Mouse (Mus musculus): Measurements from ENCODE around the gene Sox6.

Sox6 gene

DNA sequence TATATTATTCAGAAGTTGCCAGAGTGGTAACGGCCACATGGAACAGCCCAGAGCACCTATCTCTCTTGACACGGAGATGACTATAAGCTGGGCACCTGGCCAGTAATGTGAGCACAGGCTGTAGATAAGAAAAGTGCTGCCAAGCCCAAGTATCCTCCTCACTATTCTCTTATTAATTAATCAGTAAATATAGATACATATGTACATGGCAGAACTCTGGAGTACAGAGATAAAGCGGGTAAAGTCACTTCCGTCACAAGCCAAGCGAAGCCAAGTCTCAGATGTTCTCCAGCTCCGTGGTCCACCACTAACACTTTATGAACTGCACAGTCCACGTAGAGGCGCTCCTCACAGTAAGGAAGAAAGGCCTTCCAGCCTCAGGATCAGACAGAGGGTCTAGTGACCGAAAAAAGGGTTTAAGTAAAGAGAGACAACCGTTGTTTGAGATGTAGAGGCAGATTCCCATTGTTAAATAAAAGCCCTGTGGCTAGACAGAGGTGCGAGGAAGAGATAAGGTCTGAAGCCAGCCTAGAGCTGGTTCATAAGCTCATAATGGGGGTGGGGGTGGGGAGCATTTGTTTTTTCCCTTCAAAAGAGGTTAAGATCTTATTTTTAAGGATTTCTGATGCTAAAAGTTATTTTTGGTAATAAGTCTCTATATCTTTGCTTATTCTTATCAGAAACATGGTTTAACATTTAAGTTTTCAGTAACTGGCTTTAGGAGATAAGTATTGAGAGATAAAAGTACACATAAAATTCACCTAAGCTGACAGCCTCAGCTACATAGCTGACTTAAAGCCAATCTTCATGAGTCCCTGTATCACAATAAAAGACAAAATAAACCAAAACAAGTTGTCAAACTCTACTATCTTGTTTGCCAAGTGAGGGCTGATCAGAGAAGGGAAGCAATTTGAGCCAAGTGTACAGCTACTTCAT lies 207.4 kb downstream of the Sox6 start:
- no peak for DNase-seq (ENCODE audit: low spot score in 2 of 2)

DNA sequence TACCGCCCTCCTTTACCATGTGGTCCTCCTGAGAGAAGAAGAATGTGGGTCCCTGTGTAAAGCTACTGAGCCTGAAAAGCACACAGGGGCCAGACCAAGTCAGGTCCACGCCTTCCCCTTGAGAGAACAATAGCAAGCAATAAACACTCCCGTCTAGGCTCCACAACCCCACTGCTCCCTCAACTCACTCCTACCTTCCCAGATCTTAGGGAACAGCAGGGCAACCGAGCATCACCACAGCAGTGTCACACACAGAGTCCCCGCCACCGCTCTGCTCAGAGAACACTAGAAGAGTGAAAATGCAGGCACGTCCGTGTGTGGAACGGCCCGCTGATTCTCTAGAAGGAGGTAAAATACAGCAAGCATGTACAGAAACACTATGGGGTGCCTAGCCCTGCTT lies 208.2 kb downstream of the Sox6 start:
- DNase-seq (ENCODE audit: low spot score in 2 of 2), result no peak

DNA sequence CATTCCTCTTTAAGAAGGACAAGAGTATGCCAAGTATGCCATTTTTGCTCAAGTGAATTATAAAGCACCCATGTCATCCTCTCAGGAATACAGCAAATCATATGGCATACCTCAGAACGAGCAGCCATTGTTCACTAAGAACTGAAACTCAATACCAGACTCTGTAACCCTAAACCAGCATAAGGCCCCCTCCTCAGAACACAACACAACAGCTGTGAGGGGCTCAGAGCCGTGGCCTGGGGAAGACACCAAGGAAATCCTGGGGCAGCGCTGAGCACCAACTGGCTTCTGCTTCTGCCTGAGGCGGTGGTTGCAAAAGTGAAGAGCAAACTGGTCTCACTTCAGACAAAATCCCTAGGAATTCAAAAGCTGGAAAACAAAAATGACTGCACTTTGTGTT lies 208.8 kb downstream of the Sox6 start:
- no peak for DNase-seq (ENCODE audit: low spot score in 2 of 2)

DNA sequence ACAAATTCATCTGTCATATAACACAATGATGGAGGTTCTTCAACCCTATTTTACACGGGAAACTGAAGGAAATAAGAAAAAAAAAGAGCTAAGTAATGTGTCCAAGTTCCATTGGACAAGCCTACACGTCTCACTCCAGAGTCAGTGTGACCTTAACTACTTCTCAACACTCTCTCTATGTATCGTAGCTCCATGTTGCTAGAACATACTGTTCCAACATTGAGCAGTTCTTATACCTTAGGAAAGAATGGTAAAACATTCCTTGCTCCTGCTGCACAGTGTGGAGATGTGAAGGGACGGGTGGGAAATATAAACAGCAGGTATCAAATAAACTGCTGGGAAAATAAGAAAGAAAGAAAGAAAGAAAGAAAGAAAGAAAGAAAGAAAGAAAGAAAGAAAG lies 209.3 kb downstream of the Sox6 start:
- DNase-seq (ENCODE audit: low spot score in 2 of 2), result no peak

DNA sequence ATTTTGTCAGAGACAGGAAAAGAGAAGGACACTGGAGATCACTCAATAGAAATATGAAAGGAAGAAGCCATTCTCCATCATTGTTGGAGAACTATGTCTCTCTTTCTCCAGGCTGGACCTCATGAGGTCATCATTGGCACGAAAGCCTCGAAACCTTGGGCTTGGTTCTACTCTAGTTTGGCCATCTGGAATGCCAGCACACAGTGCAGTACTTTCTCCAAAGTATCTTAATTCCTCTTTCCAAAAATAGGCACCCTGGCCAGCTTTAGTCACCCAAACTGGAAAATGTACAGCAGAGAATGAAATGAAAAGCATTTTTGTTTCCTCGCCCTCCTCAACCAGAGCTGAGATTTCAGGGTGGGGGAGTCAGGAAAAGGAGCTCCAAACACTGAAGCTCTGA lies 213.3 kb downstream of the Sox6 start:
- peak in 1 of 2 experiments; percentile 8 for DNase-seq (ENCODE audit: low spot score in 2 of 2)

DNA sequence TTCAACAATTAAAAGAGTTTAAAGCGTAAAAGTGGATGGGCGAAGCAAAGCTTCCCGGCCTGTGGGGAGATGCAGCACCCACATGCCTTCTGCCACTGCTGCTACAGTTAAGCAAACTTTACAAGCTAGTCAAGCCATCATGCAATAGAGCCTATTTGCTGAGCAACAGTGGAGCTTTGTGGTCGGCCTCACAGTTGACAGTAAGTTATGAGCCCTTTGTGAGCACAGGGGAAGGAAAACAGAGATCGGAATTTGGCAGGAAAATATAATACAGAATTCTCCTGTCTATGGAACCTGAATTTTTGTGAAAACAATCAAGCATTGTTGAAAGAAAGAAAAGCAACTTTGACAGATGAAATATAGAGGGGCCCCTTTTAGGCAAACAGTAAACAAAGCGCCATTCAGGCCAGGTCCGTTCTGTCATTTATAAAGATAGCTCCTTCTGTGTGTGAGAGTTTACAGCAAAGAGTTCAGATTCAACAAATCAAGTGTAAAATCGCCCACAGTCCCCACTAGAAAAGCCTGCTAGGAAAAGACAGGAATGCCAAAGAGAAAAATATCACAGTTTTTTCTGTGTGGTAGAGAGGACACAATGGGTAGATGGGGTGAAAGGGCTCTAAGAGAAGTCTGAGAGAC lies 213.9 kb downstream of the Sox6 start:
- DNase-seq (ENCODE audit: low spot score in 2 of 2), result no peak

DNA sequence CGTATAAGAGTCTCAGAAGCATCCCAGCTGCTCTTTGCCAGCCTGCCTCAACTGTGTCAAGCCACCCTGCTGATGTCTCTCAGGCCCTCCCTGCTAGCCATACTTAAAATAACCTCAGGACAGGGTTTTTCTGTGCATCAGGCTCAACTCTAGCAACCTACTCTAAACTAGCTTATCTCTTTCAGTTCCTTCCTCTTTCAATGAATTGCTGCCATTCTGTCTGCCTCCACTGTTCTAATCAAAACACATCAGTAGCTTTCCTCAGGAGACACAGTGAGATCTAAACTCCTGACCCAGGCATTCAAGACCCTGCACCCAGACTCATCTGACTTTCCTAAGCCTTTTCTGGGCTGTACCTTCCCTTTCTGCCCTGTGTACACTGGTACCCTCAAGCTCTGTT lies 219.5 kb downstream of the Sox6 start:
- no peak for DNase-seq (ENCODE audit: low spot score in 2 of 2)

DNA sequence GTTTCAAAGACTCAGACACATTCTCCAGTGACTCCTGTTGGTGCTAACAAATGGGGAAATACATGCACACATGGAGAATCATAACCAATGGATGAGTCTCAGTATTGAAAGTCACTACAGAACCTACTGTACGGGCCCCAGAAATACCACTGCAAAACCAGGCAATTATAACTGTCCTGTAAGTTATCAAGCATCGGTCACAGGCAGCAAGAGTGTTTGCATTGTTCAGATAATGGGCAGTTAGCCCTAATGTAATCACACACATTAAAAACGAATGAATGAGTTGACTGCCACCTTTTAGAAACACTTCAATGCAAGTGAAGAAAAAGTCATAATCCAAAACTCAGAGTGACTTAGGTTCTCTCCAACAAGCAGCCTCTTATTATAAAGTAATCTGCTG lies 235.3 kb downstream of the Sox6 start:
- no peak for DNase-seq (ENCODE audit: low spot score in 2 of 2)

DNA sequence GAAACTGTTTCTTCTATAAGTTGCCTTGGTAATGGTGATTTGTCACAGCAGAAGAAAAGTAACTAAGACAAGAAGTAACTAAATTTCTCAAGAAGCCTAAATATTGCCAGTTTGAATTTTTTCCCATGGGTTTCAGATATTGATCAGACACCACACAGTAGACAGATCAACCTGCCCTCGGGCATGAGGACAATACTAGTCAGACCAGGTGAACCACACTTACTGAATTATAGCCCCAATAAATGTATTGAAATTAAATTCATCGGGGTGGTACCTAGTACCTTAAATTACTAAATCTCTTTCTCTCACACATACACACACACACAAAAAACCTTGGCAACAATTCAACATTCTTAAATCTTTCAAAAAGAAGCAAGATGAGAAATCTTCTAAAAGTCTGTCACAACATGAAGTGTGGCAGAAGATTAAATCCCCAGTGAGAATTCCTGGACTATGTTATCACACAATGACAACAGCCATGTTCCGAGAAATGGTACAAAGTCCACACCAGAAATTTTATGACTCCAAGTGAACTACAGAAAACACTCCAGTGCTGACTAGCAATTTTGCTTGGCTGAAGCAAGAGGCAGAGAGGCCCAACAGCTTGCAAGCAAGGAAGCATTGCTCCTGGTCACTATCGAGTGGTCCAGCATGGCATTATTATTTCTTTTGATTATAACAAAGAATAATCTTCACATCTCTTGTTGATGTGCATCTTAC lies 244.3 kb downstream of the Sox6 start:
- no peak for DNase-seq (ENCODE audit: low spot score in 2 of 2)

DNA sequence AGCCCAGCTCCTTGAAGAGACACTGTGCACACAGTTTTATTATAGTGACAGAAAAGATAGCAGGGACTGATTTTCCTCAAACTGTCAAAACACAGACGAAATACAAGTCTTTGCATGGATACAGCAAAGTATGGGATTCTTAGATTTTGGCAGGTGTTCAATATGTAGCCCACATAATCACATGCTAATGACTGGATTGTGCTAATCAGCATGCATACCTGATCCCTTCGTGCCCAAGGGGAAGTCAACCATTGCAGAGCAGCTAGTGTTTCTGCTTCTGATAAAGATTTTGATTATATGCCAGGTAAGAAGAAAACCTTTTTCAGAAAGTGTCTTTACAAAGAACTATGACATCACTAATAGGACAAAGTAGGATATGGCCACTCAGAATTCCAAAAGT lies 245.8 kb downstream of the Sox6 start:
- DNase-seq (ENCODE audit: low spot score in 2 of 2), result no peak

DNA sequence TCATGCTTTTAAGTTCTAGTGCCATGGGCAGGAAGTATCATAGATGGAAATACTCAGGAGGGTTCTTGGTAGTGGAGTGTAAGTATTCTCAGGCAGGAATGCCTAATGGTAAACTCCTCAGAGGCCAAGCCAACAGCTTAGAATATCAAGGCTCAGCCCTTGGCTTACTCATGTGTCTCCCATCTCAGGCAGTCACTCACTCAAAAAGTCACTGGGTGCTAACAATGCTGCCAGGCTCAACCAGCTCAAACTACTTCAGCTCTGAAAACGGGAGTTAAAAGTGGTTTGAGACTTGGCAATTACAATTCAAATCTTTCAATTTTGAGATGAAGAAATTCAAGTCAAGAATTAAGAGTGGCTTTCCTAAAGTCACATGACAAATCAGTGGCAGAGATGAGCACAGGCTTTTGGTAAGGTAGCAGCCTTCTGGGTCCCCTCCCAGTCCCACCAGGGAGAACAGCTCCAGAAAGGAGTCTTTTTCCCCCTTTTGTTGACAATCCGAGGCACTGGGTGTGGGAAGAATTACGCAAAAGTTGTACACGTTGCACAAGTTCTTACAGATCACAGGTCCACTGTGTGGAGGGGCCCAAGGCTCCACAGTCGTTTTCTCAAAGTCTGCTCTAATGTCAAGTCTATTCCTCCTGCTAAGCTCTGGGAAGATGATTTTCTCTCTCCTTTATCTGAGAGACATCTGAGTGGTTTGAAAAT lies 249.3 kb downstream of the Sox6 start:
- no peak for DNase-seq (ENCODE audit: low spot score in 2 of 2)

DNA sequence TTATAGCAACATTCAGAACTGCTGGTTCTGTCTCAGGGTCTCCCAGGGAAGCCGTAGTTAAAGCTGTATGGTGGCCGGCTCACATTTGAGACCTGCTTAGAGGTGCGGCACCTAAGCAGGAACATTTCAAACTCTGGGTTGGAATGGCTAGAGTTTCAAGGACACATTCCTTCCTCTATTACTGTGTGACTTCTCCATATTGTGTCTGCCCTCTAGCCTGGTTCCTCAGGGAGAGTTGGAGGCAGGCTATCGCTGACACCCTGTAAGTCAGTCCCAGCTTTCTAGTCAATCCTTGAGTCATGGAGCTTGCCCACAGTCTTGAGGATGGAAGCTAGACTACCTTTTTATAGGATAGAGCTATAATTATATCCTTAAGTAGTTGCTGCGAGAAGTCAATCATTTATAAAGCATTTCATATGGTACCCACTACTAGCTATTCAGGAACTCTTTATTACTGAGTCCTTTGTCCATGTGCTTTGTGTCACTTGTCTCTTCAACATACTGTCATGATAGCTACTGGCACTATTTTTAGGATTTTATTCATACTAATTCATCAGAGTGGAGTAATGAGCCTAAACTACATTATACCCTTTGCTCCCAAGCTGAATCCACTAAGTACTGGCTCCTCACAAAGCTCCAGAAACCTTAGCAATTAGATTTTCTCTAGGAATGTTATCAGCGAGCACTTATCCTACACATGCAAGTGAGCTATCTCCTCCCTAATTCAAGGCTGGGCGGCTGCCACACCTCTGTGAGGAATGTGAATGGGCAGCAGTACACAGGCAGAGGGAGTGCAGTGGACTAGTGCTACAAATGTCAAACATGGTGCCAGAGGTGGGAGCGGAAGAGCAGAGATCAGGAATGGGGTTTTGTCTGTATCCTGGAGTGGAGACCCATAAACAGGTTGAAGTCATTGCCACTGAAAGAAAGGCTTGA lies 254.3 kb downstream of the Sox6 start:
- no peak for DNase-seq (ENCODE audit: low spot score in 2 of 2)

DNA sequence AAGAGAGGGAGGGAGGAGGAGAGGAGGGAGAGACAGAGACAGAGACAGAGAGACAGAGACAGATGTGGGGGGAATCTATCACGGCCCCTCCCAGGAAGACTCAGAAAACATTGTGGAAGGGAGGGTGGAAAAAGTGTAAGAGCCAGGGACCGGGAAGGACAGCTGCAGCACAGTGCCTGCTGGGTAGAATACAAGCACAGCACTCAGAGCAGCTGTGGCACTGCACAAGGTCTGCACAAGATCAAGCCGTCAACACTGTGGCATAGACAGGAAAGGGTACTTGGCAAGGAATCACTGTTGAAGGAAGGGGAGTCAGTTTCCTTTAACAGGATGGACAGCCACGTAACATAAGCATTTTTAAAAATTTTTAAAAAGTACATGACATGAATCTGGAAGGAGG lies 258.4 kb downstream of the Sox6 start:
- no peak for DNase-seq (ENCODE audit: low spot score in 2 of 2)

DNA sequence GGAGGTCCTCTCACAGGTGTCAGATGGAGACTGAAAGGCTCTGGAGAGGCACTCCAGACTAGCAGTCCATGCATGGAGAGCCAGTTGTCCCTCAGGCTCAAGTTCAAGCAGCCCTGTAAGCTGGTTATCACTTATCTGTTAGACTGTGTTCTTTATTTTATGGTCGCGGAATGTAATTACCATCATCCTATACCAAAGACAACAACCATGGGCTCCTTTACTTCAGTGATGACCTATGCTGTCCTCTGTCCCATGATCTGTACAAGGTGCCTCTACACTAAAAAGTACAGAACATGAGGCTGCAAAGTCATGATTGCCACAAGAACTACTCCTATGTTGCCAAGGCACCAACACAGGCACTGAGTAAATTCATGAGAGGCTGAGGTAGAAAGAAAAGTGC lies 259.1 kb downstream of the Sox6 start:
- DNase-seq (ENCODE audit: low spot score in 2 of 2), result no peak

DNA sequence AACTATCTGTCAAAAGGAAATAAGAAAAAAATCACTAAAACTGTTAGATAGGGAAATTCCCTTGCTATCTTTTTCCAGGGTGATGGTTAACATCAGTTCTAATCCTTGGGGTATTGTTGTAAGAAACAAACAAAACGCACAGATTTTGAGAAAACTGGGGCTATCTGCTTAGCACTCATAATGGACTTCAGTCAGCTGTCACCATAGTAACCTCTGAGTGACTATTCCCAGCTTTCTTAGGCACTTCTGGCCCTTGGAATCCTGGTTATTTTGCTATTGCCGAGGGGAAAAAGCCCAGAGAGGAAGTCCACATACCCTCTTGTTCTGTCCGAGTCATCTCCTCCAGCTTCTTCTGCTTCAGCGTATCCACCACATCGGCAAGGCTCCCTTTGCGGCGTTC lies 261.9 kb downstream of the Sox6 start:
- no peak for DNase-seq (ENCODE audit: low spot score in 2 of 2)

DNA sequence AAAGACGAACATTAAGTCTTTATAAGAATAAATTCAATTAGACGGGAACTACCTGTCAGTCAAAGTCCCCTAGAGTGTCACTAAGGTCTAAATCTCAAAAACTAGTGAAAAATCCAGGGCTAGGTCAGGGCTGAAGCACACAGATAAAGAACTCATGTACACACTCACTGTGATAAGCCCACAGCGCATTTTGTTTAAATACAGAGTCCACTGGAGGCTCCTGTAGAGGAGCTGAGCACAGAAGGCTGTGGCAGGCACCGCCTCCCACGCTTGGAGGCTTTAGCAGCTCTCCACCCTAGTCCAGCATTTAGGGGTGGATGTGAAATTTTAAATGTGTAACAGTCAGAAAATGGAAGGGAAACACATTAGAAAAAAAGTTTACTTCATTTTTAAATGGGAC lies 262.3 kb downstream of the Sox6 start:
- no peak for DNase-seq (ENCODE audit: low spot score in 2 of 2)

DNA sequence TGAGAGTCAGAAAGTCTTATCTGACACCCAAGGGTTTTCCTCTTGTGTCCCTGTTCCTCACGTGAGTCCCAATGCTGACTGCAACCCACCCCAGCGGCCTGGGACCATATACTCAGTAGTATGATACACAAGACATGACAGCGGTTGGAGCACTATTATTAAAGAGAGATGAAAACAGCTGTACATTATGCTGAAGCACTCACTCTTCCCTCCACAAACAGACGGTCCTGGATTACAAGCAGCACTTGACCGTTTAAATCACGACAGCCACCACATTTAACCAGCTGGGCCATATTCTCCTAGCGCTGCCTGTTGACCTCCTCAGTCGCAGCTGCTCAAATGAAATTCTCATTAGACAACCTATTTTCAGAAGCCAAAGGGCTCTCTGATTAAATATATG lies 272.3 kb downstream of the Sox6 start:
- no peak for DNase-seq (ENCODE audit: low spot score in 2 of 2)

DNA sequence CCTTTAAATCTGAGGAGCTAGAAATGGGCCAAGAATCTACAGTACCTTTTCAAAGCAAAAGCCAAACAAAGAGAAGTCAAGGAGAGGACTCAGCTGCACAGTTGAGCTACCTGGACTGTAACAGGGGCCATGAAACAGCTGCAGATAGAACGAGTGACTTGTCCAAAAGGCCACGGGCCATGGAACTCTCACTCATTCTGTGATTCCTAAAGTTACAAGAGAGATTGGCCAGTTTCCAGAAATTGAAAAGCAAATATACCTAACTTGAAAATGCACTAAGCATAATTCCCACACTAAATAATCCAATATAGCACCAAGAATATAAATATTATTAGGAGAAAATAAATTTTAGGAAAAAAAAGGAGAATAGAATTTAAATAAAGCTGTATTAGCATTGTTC lies 274.7 kb downstream of the Sox6 start:
- no peak for DNase-seq (ENCODE audit: low spot score in 2 of 2)

DNA sequence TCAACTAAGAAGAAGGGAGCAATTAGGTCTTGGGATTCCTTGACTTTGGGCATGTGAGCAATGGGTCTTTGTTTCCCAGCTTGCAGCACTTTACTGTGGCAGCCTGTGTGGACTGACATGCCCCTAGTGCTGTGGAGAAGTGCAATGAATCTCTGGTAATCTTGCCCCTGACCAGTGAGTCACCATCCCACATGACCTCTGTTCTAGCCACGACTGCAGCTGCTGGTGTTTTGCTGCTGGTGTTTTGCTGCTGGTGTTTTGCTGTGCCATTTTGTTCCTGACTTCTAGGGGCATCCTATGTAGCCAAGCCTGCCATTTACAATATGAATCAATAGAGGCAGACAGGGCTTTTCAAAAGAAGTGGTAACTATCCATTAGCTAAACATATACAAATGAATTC lies 280.4 kb downstream of the Sox6 start:
- no peak for DNase-seq (ENCODE audit: low spot score in 2 of 2)

DNA sequence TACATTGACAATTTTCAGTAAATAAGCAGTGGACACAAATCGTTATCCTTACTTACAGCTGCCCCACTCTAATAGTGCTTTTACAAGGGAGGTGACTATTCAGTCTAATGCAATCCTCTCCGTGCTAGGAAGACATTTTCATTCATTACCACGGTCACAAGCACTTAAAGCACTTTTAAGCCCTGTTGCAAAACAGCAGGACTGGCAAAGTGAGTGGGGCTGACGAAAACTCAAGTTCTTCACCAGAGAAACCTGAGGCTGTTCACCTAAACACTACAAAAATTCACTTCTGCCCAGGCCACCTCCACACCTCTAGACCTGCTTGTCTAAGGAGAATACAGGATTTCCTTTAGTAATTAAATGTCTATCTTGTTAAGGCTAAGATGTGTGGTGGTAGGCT lies 283.3 kb downstream of the Sox6 start:
- no peak for DNase-seq (ENCODE audit: low spot score in 2 of 2)

DNA sequence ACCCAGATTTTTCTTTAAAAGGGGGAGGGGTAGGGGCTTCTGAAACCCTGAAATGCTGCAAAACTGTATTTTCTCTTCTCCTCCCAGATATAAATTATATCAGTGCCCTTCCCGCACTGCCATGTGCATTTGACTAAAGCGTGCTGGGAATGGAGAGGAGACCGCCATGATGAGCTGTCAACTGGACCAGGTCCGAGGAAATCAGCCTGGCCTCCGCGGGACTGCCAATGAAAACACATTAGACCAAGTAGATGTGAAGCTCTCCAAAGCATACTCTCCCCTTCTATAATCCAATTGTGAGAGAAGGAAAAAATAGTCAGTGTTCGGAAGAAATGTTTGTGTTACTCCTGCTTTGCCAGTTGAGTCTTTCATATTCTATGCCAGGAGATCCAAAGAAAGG lies 284.4 kb downstream of the Sox6 start:
- no peak for DNase-seq (ENCODE audit: low spot score in 2 of 2)
